Mouse (Mus musculus) embryonic facial prominence, embryonic 11.5 days (tissue): ENCODE measurements around the gene Zfp384. TPM values are rescaled to one million over a fixed set of nuclear protein-coding genes. Genes with fewer than 3 reads are reported as not detected.
"Not testable (repeated sequence)": the region's sequence is repeated elsewhere in the genome, so short reads cannot be mapped to it uniquely, and the experiment has no call there.

Experiments
- ATAC-seq: fragments of 200-750 bp; cut with Nextera tagmentation; replicated peaks from 2 replicates; pipeline ENCODE4 v1.8.0; 2017; ENCODE audit warnings: low read depth; ENCODE audit not compliant: insufficient number of reproducible peaks, low FRiP score, low TSS enrichment
- DNase-seq: peaks from one replicate; pipeline ENCODE4 v3.0.0-alpha.2; 2015; ENCODE audit warnings: low spot score
- H3K27ac ChIP-seq: fragments of 300-500 bp; sonication (generic); replicated peaks from 2 replicates; pipeline ENCODE4 v1.5.1; 2014; ENCODE audit warnings: mild to moderate bottlenecking, low read depth, low read length, control low read depth
- H3K27me3 ChIP-seq: fragments of 300-500 bp; sonication (generic); 2 replicates; pipeline ENCODE4 v1.6.1; 2014; ENCODE audit warnings: mild to moderate bottlenecking, low read length, moderate library complexity, mixed read lengths; ENCODE audit not compliant: control insufficient read depth, insufficient read depth
- H3K36me3 ChIP-seq: fragments of 300-500 bp; sonication (generic); replicated peaks from 2 replicates; pipeline ENCODE4 v1.6.1; 2014; ENCODE audit warnings: low read depth, mild to moderate bottlenecking, low read length, moderate library complexity, mixed read lengths; ENCODE audit not compliant: control insufficient read depth, insufficient read depth
- H3K4me1 ChIP-seq: fragments of 300-500 bp; sonication (generic); 2 replicates; pipeline ENCODE4 v1.6.1; 2014; ENCODE audit warnings: low read length, mixed read lengths; ENCODE audit not compliant: control insufficient read depth, insufficient read depth
- H3K4me2 ChIP-seq: fragments of 300-500 bp; sonication (generic); 2 replicates; pipeline ENCODE4 v1.6.1; 2014; ENCODE audit warnings: low read depth, mild to moderate bottlenecking, control low read depth, low read length, moderate library complexity
- H3K4me3 ChIP-seq: fragments of 300-500 bp; sonication (generic); 2 replicates; pipeline ENCODE4 v1.5.1; 2014; ENCODE audit warnings: low read depth, low read length, control low read depth
- H3K9ac ChIP-seq: fragments of 300-500 bp; sonication (generic); replicated peaks from 2 replicates; pipeline ENCODE4 v1.6.1; 2014; ENCODE audit warnings: mild to moderate bottlenecking, control low read depth, low read length
- H3K9me3 ChIP-seq: fragments of 300-500 bp; sonication (generic); replicated peaks from 2 replicates; pipeline ENCODE4 v1.6.1; 2016; ENCODE audit warnings: mild to moderate bottlenecking, low read length, inconsistent platforms, mixed read lengths; ENCODE audit not compliant: control insufficient read depth
- WGBS: fragments of 180-500 bp; shearing (Covaris S2); extraction: QIAGEN DNeasy Blood & Tissue Kit; methylation state at CpG from one replicate; pipeline ENCODE4 v1.1.7; 2014; 5-methylcytosine and 5-hydroxymethylcytosine counted together
- polyA plus RNA-seq: library from polyadenylated mRNA; unstranded; fragments of >200 nt; fragmentation: Nextera tagmentation; extraction: Ambion mirVana; gene quantifications from 2 replicates; pipeline ENCODE4 v1.2.1, GENCODE M21; 2014

Zfp384 gene
- polyA plus RNA-seq, 1 experiment from 2014 or later, result 7.7 TPM

DNA sequence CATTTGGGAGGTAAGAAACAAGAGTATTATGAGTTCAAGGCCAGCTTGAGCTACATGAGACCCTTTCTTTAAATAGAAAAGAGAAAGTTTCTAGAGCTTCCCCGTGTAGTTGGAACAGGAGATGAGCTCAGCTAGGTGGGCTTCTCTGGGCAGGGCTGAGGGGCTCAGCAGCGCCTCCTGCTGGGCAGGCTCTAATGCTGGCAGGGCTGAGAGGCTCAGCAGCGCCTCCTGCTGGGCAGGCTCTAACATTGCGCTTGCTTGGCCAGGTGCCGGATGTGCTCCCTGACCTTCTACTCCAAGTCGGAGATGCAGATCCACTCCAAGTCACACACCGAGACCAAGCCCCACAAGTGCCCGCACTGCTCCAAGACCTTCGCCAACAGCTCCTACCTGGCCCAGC, 21.6 kb downstream of the Zfp384 start:
- not testable (repeated sequence) for H3K36me3 ChIP-seq, H3K4me1 ChIP-seq, H3K9me3 ChIP-seq, H3K27ac ChIP-seq, H3K4me3 ChIP-seq, H3K4me2 ChIP-seq, H3K9ac ChIP-seq, H3K27me3 ChIP-seq
- WGBS, result 31% methylated on average over 7 of the region's 9 CpGs
- DNase-seq, result peak; percentile 69
- ATAC-seq, result 0 out of 2 replicates have a peak, but pooled peaks have one; percentile 47

DNA sequence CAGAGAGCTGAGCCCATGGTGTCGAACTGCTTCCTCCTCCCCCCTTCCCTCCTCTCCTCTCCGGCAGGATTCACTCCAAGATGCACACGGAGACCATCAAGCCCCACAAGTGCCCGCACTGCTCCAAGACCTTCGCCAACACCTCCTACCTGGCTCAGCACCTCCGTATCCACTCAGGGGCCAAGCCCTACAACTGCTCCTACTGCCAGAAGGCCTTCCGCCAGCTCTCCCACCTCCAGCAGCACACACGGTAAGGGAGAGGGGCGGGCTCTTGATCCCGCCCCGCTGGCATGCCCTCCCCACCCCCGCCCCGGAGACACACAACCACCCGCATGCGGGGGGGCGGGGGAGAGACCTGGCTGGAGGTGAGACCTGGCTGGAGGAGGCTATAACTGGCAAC, 22.7 kb downstream of the Zfp384 start:
- ATAC-seq (peak; percentile 37; the same call in 1 of the 2 replicates), DNase-seq (no peak)
- Histone ChIP-seq H3K9ac (no peak overlapping the region), H3K4me3 (no peak overlapping the region), H3K9me3 (no peaks in the 10 kb centered on the region), H3K27ac (no peak overlapping the region), H3K36me3 (peaks cover 5% of the 10 kb centered on the region), H3K4me2 (no peak overlapping the region), H3K27me3 (no peaks in the 10 kb centered on the region), H3K4me1 (no peaks in the 10 kb centered on the region)
- WGBS, result 93% methylated on average over 16 of the region's 16 CpGs

DNA sequence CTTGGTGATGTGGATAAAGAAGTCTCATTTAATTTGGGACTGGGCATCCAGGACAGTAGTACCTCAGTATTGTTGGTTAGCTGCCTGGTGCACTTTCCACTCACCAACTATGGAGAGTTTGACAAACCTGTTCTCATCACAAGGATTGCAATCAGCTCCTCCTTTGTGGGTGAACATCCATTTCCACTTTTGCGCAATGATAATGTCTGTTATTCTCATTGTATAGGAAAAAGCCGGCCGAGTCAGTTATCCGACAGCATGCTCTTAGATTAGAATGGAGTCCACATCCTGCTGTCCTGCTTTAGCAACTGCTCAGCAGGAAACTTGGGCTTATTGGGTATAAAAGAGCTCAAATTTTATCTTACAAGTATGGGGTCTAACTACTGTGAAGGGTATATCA, 29.7 kb downstream of the Zfp384 start:
- 97% methylated on average over 4 of the region's 4 CpGs for WGBS
- no peaks in the 10 kb centered on the region for H3K9me3 ChIP-seq
- H3K9ac ChIP-seq, result peak overlapping the region; percentile 52
- peak overlapping the region; percentile 19; the same call in 1 of the 2 replicates for H3K4me2 ChIP-seq
- H3K4me1 ChIP-seq, result no peaks in the 10 kb centered on the region
- DNase-seq (no peak), ATAC-seq (no peak)
- H3K36me3 ChIP-seq, result peaks cover 2% of the 10 kb centered on the region; the same call in 1 of the 2 replicates
- 0 out of 2 replicates have a peak overlapping the region, but pooled peaks have one; percentile 29 for H3K27ac ChIP-seq
- no peak overlapping the region for H3K4me3 ChIP-seq
- H3K27me3 ChIP-seq, result no peaks in the 10 kb centered on the region

DNA sequence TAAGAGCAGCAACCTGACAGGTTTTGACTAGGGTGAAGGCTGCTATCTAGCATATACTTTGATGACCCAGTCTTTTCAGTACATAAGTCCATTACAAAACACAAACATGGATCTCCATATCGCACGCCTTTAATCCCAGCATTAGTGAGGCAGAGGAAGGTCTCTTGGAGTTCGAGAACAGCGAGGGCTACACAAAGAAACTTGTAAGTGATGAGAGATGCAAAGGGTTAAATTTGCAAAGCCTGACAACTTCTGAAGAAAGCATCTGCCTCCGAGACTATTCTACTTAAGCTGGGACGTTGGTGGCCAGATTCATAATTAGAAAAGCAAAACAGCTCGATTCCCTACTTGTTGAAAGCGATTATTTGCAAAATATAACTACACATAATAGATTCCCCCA, 30.2 kb downstream of the Zfp384 start:
- Histone ChIP-seq H3K9ac (peak overlapping the region; percentile 52), H3K9me3 (no peaks in the 10 kb centered on the region), H3K27ac (0 out of 2 replicates have a peak overlapping the region, but pooled peaks have one; percentile 29), H3K4me3 (no peak overlapping the region; the same call in 1 of the 2 replicates), H3K27me3 (no peaks in the 10 kb centered on the region), H3K4me1 (no peaks in the 10 kb centered on the region), H3K36me3 (peaks cover 2% of the 10 kb centered on the region; the same call in 1 of the 2 replicates), H3K4me2 (peak overlapping the region; percentile 19; the same call in 1 of the 2 replicates)
- DNase-seq (no peak), ATAC-seq (0 out of 2 replicates have a peak, but pooled peaks have one; percentile 16)
- WGBS, result 5% methylated on average over 8 of the region's 8 CpGs

DNA sequence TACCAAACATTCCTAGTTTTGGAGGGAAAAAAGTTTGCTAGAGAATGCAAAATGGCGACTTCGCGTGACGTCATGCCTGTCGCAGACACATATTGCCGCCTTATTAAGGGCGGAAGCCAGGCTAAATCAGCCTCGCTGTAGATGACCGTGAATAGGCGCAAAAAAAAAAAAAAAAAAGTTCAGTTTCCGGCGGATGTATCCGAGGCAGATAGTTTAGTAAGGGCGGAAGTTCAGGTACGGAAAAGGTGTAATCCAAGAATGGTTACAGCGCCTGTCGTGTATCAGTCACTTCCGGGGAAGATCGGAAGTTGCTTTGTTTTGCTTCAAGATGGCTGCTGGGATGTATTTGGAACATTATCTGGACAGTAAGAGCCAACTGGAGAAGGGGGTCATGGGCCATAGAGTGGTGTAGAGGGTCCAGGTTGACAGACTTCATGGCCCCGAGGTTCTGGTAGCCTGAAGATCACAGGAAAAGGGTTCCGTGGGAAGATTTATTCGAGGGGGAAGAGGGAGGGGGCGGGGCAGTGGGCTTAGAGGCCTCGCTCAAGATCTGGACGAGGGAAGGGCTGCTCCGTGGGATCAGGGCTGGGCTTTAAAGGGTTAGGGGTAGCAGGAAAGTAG, 30.7 kb downstream of the Zfp384 start, which contains the start of gene Ing4:
Gene Ing4 (plus strand): TSS at position 228 of the 621 bp plus-strand sequence.
- peak within 1 kb of the TSS; percentile 74 for H3K9ac ChIP-seq
- H3K36me3 ChIP-seq, result peaks cover 7% of the 10 kb centered on the region; the same call in 1 of the 2 replicates
- peak within 1 kb of the TSS; percentile 77 for H3K4me3 ChIP-seq
- peak within 1 kb of the TSS; percentile 46 for H3K4me2 ChIP-seq
- no peaks in the 10 kb centered on the region for H3K4me1 ChIP-seq
- H3K27me3 ChIP-seq, result no peaks in the 10 kb centered on the region
- ATAC-seq, result peak; percentile 89
- no peaks in the 10 kb centered on the region for H3K9me3 ChIP-seq
- under 1% methylated on average over 26 of the region's 26 CpGs for WGBS
- peak; percentile 98 for DNase-seq
- peak within 1 kb of the TSS; percentile 32 for H3K27ac ChIP-seq

DNA sequence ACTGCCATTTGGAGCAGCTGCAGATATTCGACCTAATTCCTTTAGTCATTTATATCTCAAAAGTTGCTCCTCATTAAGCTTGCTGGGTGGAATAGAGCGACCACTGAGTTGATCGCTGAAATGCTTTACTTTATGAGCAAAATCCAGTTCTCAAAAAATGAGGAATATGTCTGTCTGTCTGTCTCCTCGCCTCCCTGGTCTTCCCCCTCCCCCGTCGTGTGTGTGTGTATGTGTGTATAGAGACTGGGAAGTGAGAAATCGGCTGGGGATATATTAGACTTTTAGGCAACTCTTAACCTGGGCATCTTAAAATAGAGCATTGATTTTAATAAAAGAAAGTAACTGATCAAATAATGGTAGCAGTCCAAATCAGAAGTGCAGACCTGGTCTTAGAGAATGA, 31.3 kb downstream of the Zfp384 start:
- peaks cover 6% of the 10 kb centered on the region; the same call in 1 of the 2 replicates for H3K36me3 ChIP-seq
- 23% methylated on average over 7 of the region's 7 CpGs for WGBS
- peak overlapping the region; percentile 32; the same call in 1 of the 2 replicates for H3K27ac ChIP-seq
- no peaks in the 10 kb centered on the region for H3K9me3 ChIP-seq
- ATAC-seq (no peak), DNase-seq (no peak)
- H3K4me3 ChIP-seq, result peak overlapping the region; percentile 77
- no peaks in the 10 kb centered on the region for H3K4me1 ChIP-seq
- peak overlapping the region; percentile 46 for H3K4me2 ChIP-seq
- H3K9ac ChIP-seq, result peak overlapping the region; percentile 74
- H3K27me3 ChIP-seq, result no peaks in the 10 kb centered on the region

DNA sequence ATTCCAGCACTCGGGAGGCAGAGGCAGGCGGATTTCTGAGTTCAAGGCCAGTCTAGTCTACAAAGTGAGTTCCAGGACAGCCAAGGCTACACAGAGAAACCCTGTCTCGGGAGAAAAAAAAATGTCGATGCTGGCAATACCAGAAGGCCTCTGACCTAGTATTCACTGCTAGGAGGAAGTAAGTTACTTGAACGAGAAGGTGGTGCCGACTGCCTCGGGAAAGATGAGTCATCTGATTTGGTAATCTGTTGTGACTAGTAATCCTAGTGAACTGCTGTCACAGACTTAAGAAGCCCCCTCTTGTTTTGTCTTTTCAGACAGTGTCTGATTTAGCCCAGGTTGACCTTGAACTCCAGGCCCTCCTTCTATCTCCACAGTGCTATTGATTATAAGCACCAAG, 32.1 kb downstream of the Zfp384 start:
- 90% methylated on average over 7 of the region's 7 CpGs for WGBS
- Histone ChIP-seq H3K36me3 (peaks cover 6% of the 10 kb centered on the region; the same call in 1 of the 2 replicates), H3K27me3 (no peaks in the 10 kb centered on the region), H3K9ac (no peak overlapping the region), H3K4me1 (no peaks in the 10 kb centered on the region), H3K27ac (no peak overlapping the region), H3K4me2 (no peak overlapping the region), H3K9me3 (no peaks in the 10 kb centered on the region), H3K4me3 (no peak overlapping the region)
- DNase-seq, result no peak
- no peak for ATAC-seq

DNA sequence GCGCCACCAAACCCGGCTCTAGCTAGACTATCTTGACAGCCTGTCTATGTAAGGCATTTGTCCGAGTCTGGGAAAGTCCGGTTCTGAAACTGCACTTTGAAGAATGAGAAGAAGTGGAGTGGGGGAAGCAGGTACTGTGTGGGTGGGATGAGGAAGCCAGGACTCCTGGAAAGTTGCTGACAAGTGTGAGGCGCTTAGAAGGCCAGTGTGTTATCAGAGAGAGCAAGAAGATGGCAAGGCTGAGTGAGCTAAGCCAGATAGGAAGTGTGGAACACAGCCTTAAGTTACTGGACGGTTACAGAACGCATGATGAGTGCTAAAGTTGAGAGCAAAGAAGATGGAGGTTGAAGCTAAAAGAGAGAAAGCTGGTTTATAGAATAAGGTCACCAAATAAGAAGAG, 33.1 kb downstream of the Zfp384 start:
- Histone ChIP-seq H3K27me3 (no peaks in the 10 kb centered on the region), H3K27ac (no peak overlapping the region), H3K4me1 (no peaks in the 10 kb centered on the region), H3K36me3 (peaks cover 6% of the 10 kb centered on the region; the same call in 1 of the 2 replicates), H3K4me3 (no peak overlapping the region), H3K9me3 (no peaks in the 10 kb centered on the region), H3K4me2 (no peak overlapping the region), H3K9ac (no peak overlapping the region)
- whole genome bisulfite sequencing, result 94% methylated on average over 7 of the region's 7 CpGs
- no peak for DNase-seq
- ATAC-seq, result no peak
